Mouse (Mus musculus) ES-E14 (cell line): ENCODE measurements around the gene Helz2.

Experiments used
- CHD2 ChIP-seq: IDR thresholded peaks from 2 replicates; pipeline ENCODE4 v1.6.1; 2014; ENCODE audit warnings: mild to moderate bottlenecking, low read depth, low read length, inconsistent platforms
- HCFC1 ChIP-seq: IDR thresholded peaks from 2 replicates; pipeline ENCODE4 v1.6.1; 2012; ENCODE audit warnings: low read length, inconsistent platforms, borderline replicate concordance; ENCODE audit not compliant: insufficient read depth
- MAFK ChIP-seq: IDR thresholded peaks from 2 replicates; pipeline ENCODE4 v1.6.1; 2014; ENCODE audit warnings: mild to moderate bottlenecking, low read depth, low read length, inconsistent platforms; ENCODE audit not compliant: insufficient read depth
- ZC3H11A ChIP-seq: IDR thresholded peaks from 2 replicates; pipeline ENCODE4 v1.6.1; 2012; ENCODE audit warnings: low read depth, mild to moderate bottlenecking, inconsistent platforms, low read length, borderline replicate concordance
- ZNF384 ChIP-seq: IDR thresholded peaks from 2 replicates; pipeline ENCODE4 v1.6.1; 2012; ENCODE audit warnings: low read depth, low read length, inconsistent platforms

GRCm38 (mm10) chr2:181201606-181202005 lies 40.2 kb downstream of the Helz2 start:
- TF ChIP-seq CHD2 (no peak), MAFK (no peak), ZNF384 (no peak), HCFC1 (no peak), ZC3H11A (no peak)
